ENCODE assay signal across 9 mouse cellular contexts in the genomic region with DNA sequence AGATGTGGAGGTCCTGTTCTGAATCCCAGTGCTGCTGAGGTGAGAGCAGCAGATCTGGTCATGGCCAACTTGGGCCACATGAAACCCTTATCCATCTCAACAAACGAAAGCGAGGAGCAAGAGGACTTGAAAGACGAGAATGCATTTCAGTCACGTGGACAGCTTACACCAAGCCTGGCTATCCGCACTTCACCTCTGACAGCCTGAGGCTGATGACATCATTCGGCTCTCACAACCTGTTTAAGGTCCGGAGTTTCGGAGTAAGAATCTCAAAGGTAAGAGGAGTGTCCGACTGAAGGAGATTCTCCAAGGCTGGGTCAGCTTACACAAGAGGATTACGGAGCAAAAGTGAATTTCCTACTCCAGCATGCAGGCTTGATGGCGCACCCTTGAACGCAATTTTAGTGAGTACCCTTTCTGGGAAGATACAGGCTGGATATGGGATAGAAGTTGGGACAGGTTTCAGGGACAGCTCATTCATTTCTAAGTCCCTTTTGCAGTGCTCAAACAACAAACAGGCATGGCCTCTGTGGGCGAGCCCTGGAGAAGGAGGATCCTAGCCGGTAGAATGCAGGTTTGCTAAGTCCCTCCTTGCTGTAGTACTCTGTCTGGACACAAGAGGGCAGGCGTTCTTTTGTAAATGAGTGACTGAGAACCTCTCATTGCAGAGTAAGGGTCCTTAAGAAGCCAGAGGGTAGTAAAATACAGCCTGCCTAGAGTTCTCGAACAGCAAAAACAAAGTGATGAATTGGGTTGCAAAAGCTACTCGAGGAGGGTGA. TPM values are rescaled to one million over a fixed set of nuclear protein-coding genes. Genes with fewer than 3 reads are reported as not detected.
DNase-seq lines count a peak whose midpoint lies in the region; ATAC-seq and TF ChIP-seq lines count a peak whose summit lies in the region.
"Had no signal": no experiment of that assay in that cellular context is flagged by ENCODE, and none has a peak within 500 bp of the region (broad histone marks: within the 10 kb centered on the region; RNA-seq: fewer than 3 reads in every experiment).

No protein-coding gene starts in this region.

- H3K9ac ChIP-seq in hindbrain, embryonic 11.5 days (ENCODE audit: low read depth, low read length), result no peak overlapping the region
- H3K9ac ChIP-seq: neural tube, embryonic 12.5 days had no signal

- no peak overlapping the region for H3K4me3 ChIP-seq in hindbrain, embryonic 11.5 days (ENCODE audit: low read depth, low read length)
- H3K4me3 ChIP-seq: neural tube, embryonic 12.5 days had no signal

- no peaks in the 10 kb centered on the region for H3K4me1 ChIP-seq in hindbrain, embryonic 11.5 days (replicated peaks; ENCODE audit: control insufficient read depth, insufficient read depth, low read length)
- H3K4me1 ChIP-seq: neural tube, embryonic 12.5 days had no signal

- CTCF ChIA-PET in Patski (lab: Charles Lee), result interaction anchor here (0.7 to 2.9 kb wide), 15 partner anchors 9 to 183 kb away, joined by 3 to 21 read pairs (median 4); no protein-coding TSS in a partner anchor

- peak; percentile 71 for TF ChIP-seq CTCF in Patski (IDR thresholded peaks at IDR 0.05)

- no peaks in the 10 kb centered on the region for H3K27me3 ChIP-seq in Patski
- H3K27me3 ChIP-seq in hindbrain, embryonic 11.5 days (ENCODE audit: control insufficient read depth, insufficient read depth, low read length), result no peaks in the 10 kb centered on the region
- H3K27me3 ChIP-seq: neural tube, embryonic 12.5 days had no signal

- no peaks in the 10 kb centered on the region for H3K36me3 ChIP-seq in hindbrain, embryonic 11.5 days (ENCODE audit: control insufficient read depth, insufficient read depth, low read length)
- H3K36me3 ChIP-seq: neural tube, embryonic 12.5 days had no signal

- H3K4me2 ChIP-seq in hindbrain, embryonic 11.5 days (replicated peaks; ENCODE audit: low read depth, low read length), result no peak overlapping the region
- H3K4me2 ChIP-seq: neural tube, embryonic 12.5 days had no signal

- DNase-seq in Patski (ENCODE audit: low read depth, low spot score), result peak; percentile 25
- peak; percentile 92 to 95 for DNase-seq in cerebellum, postnatal 10 days
- peak; percentile 41 to 83 for DNase-seq in frontal cortex, postnatal 14 days (ENCODE audit: low spot score in 2 of 2)
- DNase-seq in hindbrain, embryonic 11.5 days (ENCODE audit: low spot score), result peak; percentile 91
- peak; percentile 85 to 88 for DNase-seq in layer of hippocampus, postnatal 10 days (ENCODE audit: low spot score in 2 of 2)
- DNase-seq in lung, postnatal 10 days, result peak; percentile 92
- DNase-seq in right cerebral cortex, postnatal 14 days, result peak; percentile 88
- DNase-seq in urinary bladder, postnatal 14 days (ENCODE audit: low spot score), result peak; percentile 90

- H3K9me3 ChIP-seq in hindbrain, embryonic 11.5 days (ENCODE audit: control insufficient read depth, low read length), result no peaks in the 10 kb centered on the region
- H3K9me3 ChIP-seq: neural tube, embryonic 12.5 days had no signal

- 50% methylated on average over 17 of the region's 17 CpGs for WGBS in hindbrain, embryonic 11.5 days

- H3K27ac ChIP-seq in hindbrain, embryonic 11.5 days (ENCODE audit: low read depth, low read length), result no peak overlapping the region
- H3K27ac ChIP-seq: neural tube, embryonic 12.5 days had no signal

- peak; percentile 65 for ATAC-seq in Patski
- ATAC-seq in hindbrain, embryonic 11.5 days (ENCODE audit: low FRiP score), result peak; percentile 59; the same call in 1 of the 2 replicates

- POLR2A ChIA-PET in Patski (lab: Charles Lee), result interaction anchor here (0.6 kb wide), 1 partner anchor 12 kb away, joined by 3 read pairs; no protein-coding TSS in a partner anchor

- in situ Hi-C loops in Patski (cut with MboI; ENCODE audit: low pct_unique_long_range_greater_than_20kb), result loop anchor here (5.0 kb wide), 1 partner anchor 362 kb away; no protein-coding TSS in a partner anchor

RNA-seq across cellular contexts. Expression of a gene that starts 41.2 kb away (rescaled TPM):
- polyA plus RNA-seq in Patski (2021), result not detected
- polyA plus RNA-seq in hindbrain, embryonic 11.5 days (2014; fragmentation: Nextera tagmentation; extraction: Ambion mirVana), result 2.2 and 2.6 TPM in 2 replicates
- total RNA-seq in layer of hippocampus, postnatal 10 days (2021), result under 1 TPM; 0.20 to 0.23 TPM

Comparison
In these comparisons a context has a peak if more than half of its experiments do, and no peak if none do; other contexts are left out.
1. DNase-seq: peak in every context shown above with its lines; median percentile 94 in cerebellum, postnatal 10 days; 92 in lung, postnatal 10 days; 91 in hindbrain, embryonic 11.5 days; 90 in urinary bladder, postnatal 14 days; 88 in right cerebral cortex, postnatal 14 days; 86 in layer of hippocampus, postnatal 10 days; 62 in frontal cortex, postnatal 14 days; 25 in Patski.